Mouse (Mus musculus) left cerebral cortex, postnatal 25 days (tissue): ENCODE measurements around the gene Nphs1. TPM values are rescaled to one million over a fixed set of nuclear protein-coding genes. Genes with fewer than 3 reads are reported as not detected.

ENCODE experiments used
- DNase-seq, 2 experiments: peaks; one replicate each; pipeline ENCODE4 v3.0.0; 2022; ENCODE audit warnings: low spot score in 2 of 2, mixed read lengths in 1 of 2
- intact Hi-C: fragments of 180-260 bp; cut with DNase I; formaldehyde crosslinking; loops from one replicate; pipeline ENCODE4 v1.15.1; 2025
- total RNA-seq, 2 experiments: library from RNA; stranded (reverse); gene quantifications; 2 replicates each; pipeline ENCODE4 v1.2.3; 2021

Nphs1 gene
- 1 to 10 TPM in 1 of 2 experiments, under 1 TPM in 1; 0.78 to 1.5 TPM for total RNA-seq

- intact Hi-C loops, result no loop called here
- peak; percentile 78 for DNase-seq
Observed at GRCm38 (mm10) chr7:30457629-30458330, at the start of gene Nphs1, which contains the start of gene Kirrel2. Gene Nphs1, plus strand, starts transcription at chr7:30458315. Gene Kirrel2, minus strand, starts transcription at chr7:30457690.

DNA sequence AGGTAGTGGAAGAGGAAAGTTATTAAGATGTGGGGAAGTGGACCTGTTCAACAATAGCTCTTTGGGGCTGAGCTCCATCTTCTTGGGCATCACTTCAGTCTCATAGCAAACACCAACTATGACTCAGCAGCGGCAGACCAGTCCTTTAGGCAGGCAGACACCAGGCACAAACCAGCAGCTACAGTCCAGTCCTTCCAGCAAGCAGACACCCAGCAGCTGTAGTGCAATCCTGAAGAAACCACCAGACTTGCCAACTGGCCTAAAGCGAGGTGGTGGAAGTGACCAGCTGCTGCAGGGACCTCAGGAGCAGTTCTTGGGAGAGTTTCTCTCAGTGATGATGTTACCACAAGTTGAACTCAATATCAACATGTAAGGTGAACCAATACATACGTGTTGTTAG lies 49.5 kb upstream of the Nphs1 start:
- no peak for DNase-seq
- intact Hi-C loops, result no loop called here

GRCm38 (mm10) chr7:30409789-30410188 lies 48.3 kb upstream of the Nphs1 start:
- no peak for DNase-seq
- intact Hi-C loops, result no loop called here

GRCm38 (mm10) chr7:30411023-30411422 lies 47.1 kb upstream of the Nphs1 start:
- intact Hi-C loops, result loop anchor here (1.0 kb wide), 1 partner anchor 28 kb away; no protein-coding TSS in a partner anchor
- no peak for DNase-seq

- no peak for DNase-seq
- intact Hi-C loops, result no loop called here
Observed at GRCm38 (mm10) chr7:30412735-30413147, 45.4 kb upstream of the Nphs1 start.

DNA sequence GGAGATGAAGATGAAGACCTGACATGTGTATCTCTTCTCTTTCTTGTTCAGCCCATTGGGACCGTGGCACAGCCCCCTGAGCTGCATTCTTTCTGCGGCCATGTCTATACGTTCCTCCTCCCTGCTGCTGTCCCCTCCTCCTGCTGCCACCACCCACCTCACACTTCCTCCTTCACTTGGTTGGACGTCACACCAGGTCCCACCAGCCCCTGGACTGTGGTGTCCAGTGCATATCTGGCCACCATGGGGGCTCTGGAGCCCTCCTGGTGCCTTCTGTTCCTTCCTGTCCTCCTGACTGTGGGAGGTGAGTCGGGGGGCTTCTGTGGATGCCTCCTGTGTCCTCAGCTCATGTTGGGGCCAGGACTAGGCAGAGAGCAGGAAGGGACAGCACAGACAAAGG lies 44.5 kb upstream of the Nphs1 start, which contains the start of gene Tyrobp:
Gene Tyrobp, plus strand, starts transcription at position 165 of the 400 bp plus-strand sequence.
- intact Hi-C loops, result no loop called here
- DNase-seq, result no peak

DNA sequence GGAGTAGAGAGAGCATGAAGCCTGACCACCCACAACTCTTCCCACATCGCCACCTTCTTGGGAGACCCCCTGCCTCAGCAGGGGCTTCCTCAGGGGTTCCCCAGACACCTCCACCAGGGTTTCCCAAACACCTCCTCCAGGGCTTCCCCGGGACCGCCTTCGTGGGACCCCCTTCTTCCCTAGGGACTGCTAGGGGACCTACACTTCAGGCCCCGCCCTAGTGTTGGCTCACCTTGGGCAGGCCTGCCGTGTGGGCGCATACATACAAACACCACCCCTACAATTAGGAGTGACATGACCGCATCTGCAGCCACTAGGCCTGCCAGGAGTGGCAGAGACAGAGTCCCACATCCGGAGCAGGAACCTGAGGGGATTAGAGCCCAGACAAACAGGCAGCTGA lies 40.3 kb upstream of the Nphs1 start:
- no peak for DNase-seq
- intact Hi-C loops, result no loop called here

- intact Hi-C loops, result no loop called here
Observed at GRCm38 (mm10) chr7:30419561-30420499, 38.3 kb upstream of the Nphs1 start, which contains the start of gene Hcst. Gene Hcst, minus strand, starts transcription at chr7:30419854.

DNA sequence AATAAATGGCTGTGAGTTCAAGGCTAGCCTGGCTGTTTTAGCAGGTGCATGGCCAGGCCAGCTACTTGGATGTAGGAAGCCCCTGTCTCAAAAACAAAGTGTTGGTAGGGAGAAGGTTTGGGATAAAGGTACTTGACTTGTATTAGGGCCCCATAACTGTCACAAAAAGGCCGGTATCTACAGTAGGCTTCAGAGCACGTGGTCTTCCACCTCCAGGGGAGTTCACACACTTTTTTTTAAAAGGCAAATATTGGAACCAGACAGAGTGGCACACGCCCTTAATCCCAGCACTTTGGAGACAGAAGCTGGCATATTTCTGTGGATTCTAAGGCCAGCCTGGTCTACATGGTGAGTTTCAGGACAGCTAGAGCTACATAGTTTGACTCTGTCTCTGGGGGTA lies 37.4 kb upstream of the Nphs1 start:
- intact Hi-C loops, result no loop called here
- DNase-seq, result no peak

More at GRCm38 (mm10) chr7:30419561-30420499, 38.3 kb upstream of the Nphs1 start, which contains the start of gene Hcst:
- no peak for DNase-seq

- intact Hi-C loops, result no loop called here
- peak in 1 of 2 experiments; percentile 63 for DNase-seq
Observed at GRCm38 (mm10) chr7:30421175-30421889, 36.8 kb upstream of the Nphs1 start, which contains the start of gene Nfkbid. Gene Nfkbid, plus strand, starts transcription at chr7:30421732.

GRCm38 (mm10) chr7:30421890-30422435 lies 36.2 kb upstream of the Nphs1 start:
- intact Hi-C loops, result loop anchor here (2.0 kb wide), 1 partner anchor 49 kb away; no protein-coding TSS in a partner anchor
- peak; percentile 97 for DNase-seq

DNA sequence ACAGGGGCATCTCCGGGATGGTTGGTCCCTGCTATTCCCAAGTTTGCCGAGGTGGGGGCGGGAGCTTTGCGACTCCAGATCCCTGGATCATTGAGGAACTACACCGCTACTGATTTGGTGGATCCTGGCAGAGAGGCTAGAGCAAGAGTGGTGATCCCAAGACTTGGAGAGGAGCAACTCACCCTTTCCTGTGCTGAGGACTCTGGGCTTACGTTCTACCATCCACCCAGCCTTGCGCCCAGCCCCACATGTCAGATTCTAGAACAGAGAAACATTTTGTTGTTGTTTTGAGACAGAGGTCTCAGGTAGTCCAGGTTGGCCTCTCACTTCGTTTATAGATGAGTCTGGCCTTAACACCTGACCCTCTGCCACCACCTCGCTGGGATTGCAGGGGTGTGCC lies 35.6 kb upstream of the Nphs1 start:
- intact Hi-C loops, result loop anchor here (2.0 kb wide), 1 partner anchor 50 kb away; no protein-coding TSS in a partner anchor
- DNase-seq, result no peak

DNA sequence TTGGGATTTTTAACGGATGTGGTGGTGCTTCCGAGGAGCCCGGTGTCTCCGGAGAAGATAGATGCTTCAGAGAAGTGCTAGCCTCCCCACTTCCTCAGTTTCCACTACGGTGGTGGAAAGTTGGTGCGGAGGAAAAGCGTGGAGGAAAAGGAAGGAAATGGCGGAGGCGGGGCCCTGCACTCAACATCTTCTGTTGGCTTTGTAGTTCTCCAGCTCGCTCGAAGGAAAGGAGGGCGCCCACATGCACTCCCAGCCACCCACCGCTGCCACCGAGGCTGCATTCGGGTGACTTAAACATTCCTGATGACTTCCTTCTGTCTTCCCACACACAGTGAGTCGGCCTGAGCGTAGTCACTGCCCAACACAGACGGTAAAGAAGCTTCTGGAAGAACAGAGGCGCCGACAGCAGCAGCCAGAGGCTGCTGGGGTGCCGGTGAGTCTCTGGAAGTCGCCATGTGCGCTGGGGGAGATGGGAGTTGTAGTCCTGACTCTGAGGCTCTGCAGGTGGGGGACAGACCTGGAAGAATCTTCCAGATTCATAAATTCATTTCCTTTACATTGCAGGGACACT lies 35.0 kb upstream of the Nphs1 start:
- DNase-seq, result peak; percentile 66 to 81
- intact Hi-C loops, result loop anchor here (2.0 kb wide), 1 partner anchor 50 kb away; no protein-coding TSS in a partner anchor

- no peak for DNase-seq
- intact Hi-C loops, result no loop called here
Observed at GRCm38 (mm10) chr7:30429327-30429726, 28.8 kb upstream of the Nphs1 start.

- DNase-seq, result no peak
- intact Hi-C loops, result loop anchor here (2.0 kb wide), 1 partner anchor 93 kb away; no protein-coding TSS in a partner anchor
Observed at GRCm38 (mm10) chr7:30430191-30430590, 27.9 kb upstream of the Nphs1 start.

- peak; percentile 84 to 97 for DNase-seq
- intact Hi-C loops, result loop anchor here (1.0 to 2.0 kb wide), 2 partner anchors 58 to 95 kb away; no protein-coding TSS in a partner anchor
Observed at GRCm38 (mm10) chr7:30431793-30432192, 26.3 kb upstream of the Nphs1 start.

DNA sequence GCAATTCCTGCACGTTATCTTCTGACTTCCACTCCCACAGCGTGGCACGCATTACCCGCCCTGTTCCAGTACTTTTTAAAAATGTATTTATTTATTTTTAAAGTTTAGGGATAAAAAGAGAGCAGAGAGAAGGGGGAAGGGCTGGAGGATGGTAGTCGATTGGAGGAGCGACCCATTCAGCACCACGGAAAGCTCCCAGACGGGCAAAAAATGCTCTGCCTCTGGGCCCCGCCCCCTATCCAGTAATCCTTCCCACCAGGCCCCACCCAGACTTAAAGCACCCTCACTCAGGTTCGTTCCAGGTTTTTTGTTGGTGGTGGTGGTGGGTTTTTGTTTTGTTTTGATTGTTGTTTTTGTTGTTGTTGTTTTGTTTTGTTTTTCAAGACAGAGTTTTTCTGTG lies 23.9 kb upstream of the Nphs1 start:
- intact Hi-C loops, result no loop called here

DNA sequence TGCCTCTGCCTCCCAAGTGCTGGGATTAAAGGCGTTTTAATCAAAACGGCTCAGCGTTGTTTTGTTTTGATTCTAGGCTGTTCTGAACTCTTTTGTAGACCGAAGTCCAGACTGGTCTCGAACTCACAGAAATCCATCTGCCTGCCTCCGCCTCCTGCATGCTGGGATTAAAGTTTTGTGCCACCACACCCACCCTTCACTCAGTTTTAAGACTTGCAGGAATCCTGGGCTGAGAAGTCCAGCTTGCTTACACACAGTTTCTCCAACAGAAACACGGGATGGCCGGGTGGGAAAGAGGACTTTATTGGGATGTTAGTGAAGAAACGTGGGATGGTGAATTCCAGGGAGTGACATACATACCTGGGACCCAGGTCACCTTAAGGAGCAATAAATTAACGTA lies 23.4 kb upstream of the Nphs1 start:
- intact Hi-C loops, result no loop called here
- DNase-seq, result no peak

More for the DNA sequence above, 23.9 kb upstream of the Nphs1 start:
- DNase-seq, result no peak

GRCm38 (mm10) chr7:30435156-30435555 lies 23.0 kb upstream of the Nphs1 start:
- no peak for DNase-seq
- intact Hi-C loops, result no loop called here
